Mouse (Mus musculus) ES-Bruce4 (cell line): Measurements from ENCODE around the gene Tra2a.

ENCODE experiments used
- CTCF ChIP-seq: IDR thresholded peaks from one replicate; pipeline ENCODE4 v1.8.1; 2011; ENCODE audit warnings: low read depth, low read length
- EP300 ChIP-seq: IDR thresholded peaks from 2 replicates; pipeline ENCODE4 v1.6.1; 2011; ENCODE audit warnings: low read depth, low read length; ENCODE audit not compliant: insufficient read depth
- POLR2A ChIP-seq: IDR thresholded peaks from one replicate; pipeline ENCODE4 v1.8.1; 2011; ENCODE audit warnings: low read length; ENCODE audit not compliant: insufficient read depth

DNA sequence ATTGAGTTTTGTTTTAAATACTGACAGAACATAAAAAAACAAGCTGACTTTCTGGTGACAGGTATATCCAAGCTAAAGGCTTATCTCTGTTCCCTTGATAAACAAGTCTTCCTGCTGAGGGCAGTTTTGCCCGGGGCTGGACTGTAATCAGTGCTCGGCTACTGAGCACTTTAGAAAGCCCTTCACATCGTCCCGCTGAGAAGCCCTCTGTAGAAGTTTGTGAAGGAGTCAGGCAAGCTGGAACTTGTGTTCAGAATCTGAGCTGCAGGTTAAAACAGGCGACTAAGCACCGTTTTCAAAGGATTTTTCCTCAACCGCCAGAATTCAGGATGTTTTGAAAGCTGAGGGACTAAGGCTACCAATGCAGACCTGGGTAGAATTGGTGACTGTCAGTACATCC lies 41.9 kb downstream of the Tra2a start:
- TF ChIP-seq CTCF: no peak
- TF ChIP-seq POLR2A: no peak
- 0 out of 2 replicates have a peak, but pooled peaks have one; percentile 22 for TF ChIP-seq EP300
